Mouse (Mus musculus) forebrain, embryonic 10.5 days (tissue): ENCODE measurements around the gene Ntn3. TPM values are rescaled to one million over a fixed set of nuclear protein-coding genes. Genes with fewer than 3 reads are reported as not detected.

Experiments used
- microRNA-seq: library from miRNA; unstranded; fragments of <30 nt; microRNA quantifications from one replicate; pipeline ENCODE4, GENCODE M21; 2017
- polyA plus RNA-seq: library from polyadenylated mRNA; unstranded; fragments of >200 nt; fragmentation: Nextera tagmentation; extraction: Ambion mirVana; gene quantifications from 2 replicates; pipeline ENCODE4 v1.2.1, GENCODE M21; 2016

The Ntn3 gene
- polyA plus RNA-seq, 1 experiment from 2014 or later = 2.3 TPM

Small RNAs within 50 kb of the gene (microRNA-seq; reads per million reads assigned to microRNA genes)
- gene Mir5134 (2.7 reads per million), gene Mir6965 (2.7 reads per million)

Other genes with a start within 250 kb of the Ntn3 start
- gene Prss30, start 229.0 kb downstream of the Ntn3 start, polyA plus RNA-seq = not detected in 2 replicates
- 0.58 and 0.63 TPM in 2 replicates for gene Prss22, start 211.4 kb downstream of the Ntn3 start, polyA plus RNA-seq
- 0.11 and 0.16 TPM in 2 replicates for gene Prss27, start 171.4 kb downstream of the Ntn3 start, polyA plus RNA-seq
- 89.2 and 91.6 TPM in 2 replicates for gene Kctd5, start 136.0 kb downstream of the Ntn3 start, polyA plus RNA-seq
- gene Pdpk1, start 58.6 kb downstream of the Ntn3 start, polyA plus RNA-seq = 32.6 and 34.3 TPM in 2 replicates
- 40.2 and 44.7 TPM in 2 replicates for gene Amdhd2, start 45.8 kb downstream of the Ntn3 start, polyA plus RNA-seq
- 419 and 421 TPM in 2 replicates for gene Atp6v0c, start 39.8 kb downstream of the Ntn3 start, polyA plus RNA-seq
- 6.8 and 7.5 TPM in 2 replicates for gene Tbc1d24, start 4.0 kb downstream of the Ntn3 start, polyA plus RNA-seq
- 22.1 and 22.6 TPM in 2 replicates for gene Tedc2, start 11.3 kb upstream of the Ntn3 start, polyA plus RNA-seq
- gene Ccnf, start 42.0 kb upstream of the Ntn3 start, polyA plus RNA-seq = 126 and 128 TPM in 2 replicates
- not detected in 2 replicates for gene Abca17, start 141.5 kb upstream of the Ntn3 start, polyA plus RNA-seq
- gene Abca3, start 142.4 kb upstream of the Ntn3 start, polyA plus RNA-seq = 8.6 and 10.0 TPM in 2 replicates
- 493 and 501 TPM in 2 replicates for gene Rnps1, start 205.0 kb upstream of the Ntn3 start, polyA plus RNA-seq
- gene Eci1, start 217.1 kb upstream of the Ntn3 start, polyA plus RNA-seq = 84.1 and 89.4 TPM in 2 replicates
- 2.3 TPM in 2 replicates for gene Dnase1l2, start 233.6 kb upstream of the Ntn3 start, polyA plus RNA-seq